Mouse (Mus musculus) G1E (cell line): ENCODE measurements at regions not wholly inside any gene's neighbourhood (a gene's known extent, or its start where the extent isn't known, plus 50 kb on each side); places are given as distances from the start of the nearest gene placed in this dataset.

Experiments used
- ATAC-seq: 2 replicates; pipeline ENCODE4 v1.8.0; 2016; ENCODE audit warnings: mild to moderate bottlenecking; ENCODE audit not compliant: insufficient number of reproducible peaks, poor library complexity, low FRiP score, severe bottlenecking; ENCODE audit errors: extremely low read depth
- DNase-seq: peaks from one replicate; pipeline ENCODE4 v3.0.0; 2012; ENCODE audit warnings: low spot score
- H3K27me3 ChIP-seq: 2 replicates; pipeline ENCODE4 v1.6.1; 2012; ENCODE audit warnings: mild to moderate bottlenecking, low read length, inconsistent platforms; ENCODE audit not compliant: insufficient read depth
- H3K36me3 ChIP-seq: replicated peaks from 2 replicates; pipeline ENCODE3; 2012; ENCODE audit warnings: mild to moderate bottlenecking, inconsistent platforms
- H3K4me1 ChIP-seq: 2 replicates; pipeline ENCODE4 v1.6.1; 2012; ENCODE audit warnings: low read depth, low read length, inconsistent platforms, mixed read lengths; ENCODE audit not compliant: insufficient read depth
- H3K4me3 ChIP-seq: 2 replicates; pipeline ENCODE4 v1.5.1; 2012; ENCODE audit warnings: low read depth, mild to moderate bottlenecking, inconsistent platforms, low read length, moderate library complexity, mixed read lengths
- H3K9me3 ChIP-seq: replicated peaks from 2 replicates; pipeline ENCODE4 v1.6.1; 2012; ENCODE audit warnings: inconsistent platforms
- CTCF ChIP-seq: IDR thresholded peaks from 2 replicates; pipeline ENCODE4 v1.5.1; 2012; ENCODE audit warnings: low read depth, low read length, inconsistent platforms, mixed read lengths
- GATA1 ChIP-seq: IDR thresholded peaks from 2 replicates; pipeline ENCODE4 v1.6.1; 2012; ENCODE audit warnings: borderline replicate concordance, low read length, inconsistent platforms, mixed read lengths
- GATA2 ChIP-seq: IDR thresholded peaks from 2 replicates; pipeline ENCODE4 v1.6.1; 2012; ENCODE audit warnings: low read depth, low read length, inconsistent platforms, borderline replicate concordance
- POLR2AphosphoS5 ChIP-seq: IDR thresholded peaks from 2 replicates; pipeline ENCODE4 v1.6.1; 2012; ENCODE audit warnings: low read depth, low read length, inconsistent platforms; ENCODE audit not compliant: insufficient replicate concordance
- TAL1 ChIP-seq: conservative IDR thresholded peaks from 2 replicates; pipeline ENCODE4 v1.6.1; 2012; ENCODE audit warnings: low read depth, low read length, inconsistent platforms, mixed read lengths

DNA sequence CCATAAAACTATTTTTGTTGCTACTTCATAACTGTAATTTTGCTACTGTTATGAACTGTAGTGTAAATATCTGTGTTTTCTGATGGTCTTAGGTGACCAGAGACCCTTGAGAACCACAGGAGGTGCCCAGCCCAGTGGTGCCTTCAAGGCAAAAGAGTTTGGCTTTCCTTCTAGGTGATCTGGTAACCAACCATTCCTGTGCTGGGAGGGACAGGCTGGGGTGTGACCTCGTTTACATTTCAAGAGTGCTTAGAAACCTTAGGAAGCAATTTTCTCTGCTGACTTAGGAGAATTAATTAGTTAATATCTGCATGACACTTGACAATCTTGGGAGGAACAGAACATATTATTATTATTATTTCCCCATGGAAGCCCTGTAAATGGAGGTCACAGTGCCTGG lies 111.1 kb upstream of the Hs3st2 start:
- Histone ChIP-seq H3K9me3 (no peaks in the 10 kb centered on the region), H3K4me1 (no peaks in the 10 kb centered on the region), H3K36me3 (no peaks in the 10 kb centered on the region), H3K27me3 (no peaks in the 10 kb centered on the region), H3K4me3 (no peak overlapping the region)
- DNase-seq (no peak), ATAC-seq (no peak)
- TF ChIP-seq POLR2AphosphoS5 (no peak), GATA1 (no peak), GATA2 (no peak), TAL1 (no peak), CTCF (no peak)

- no peaks in the 10 kb centered on the region for H3K9me3 ChIP-seq
- no peak for ATAC-seq
- DNase-seq = no peak
- TF ChIP-seq GATA2 (no peak), POLR2AphosphoS5 (no peak), TAL1 (no peak), CTCF (no peak), GATA1 (no peak)
- H3K4me3 ChIP-seq = no peak overlapping the region
- no peaks in the 10 kb centered on the region for H3K4me1 ChIP-seq
- no peaks in the 10 kb centered on the region for H3K36me3 ChIP-seq
- no peaks in the 10 kb centered on the region for H3K27me3 ChIP-seq
Measured at GRCm38 (mm10) chr7:121282154-121282553, 109.5 kb upstream of the Hs3st2 start.

GRCm38 (mm10) chr7:121289737-121290136 lies 101.9 kb upstream of the Hs3st2 start:
- no peak overlapping the region for H3K4me3 ChIP-seq
- H3K4me1 ChIP-seq = no peaks in the 10 kb centered on the region
- DNase-seq (no peak), ATAC-seq (no peak)
- TF ChIP-seq TAL1 = no peak
- no peak for TF ChIP-seq GATA2
- no peak for TF ChIP-seq CTCF
- TF ChIP-seq POLR2AphosphoS5 = no peak
- no peak for TF ChIP-seq GATA1
- H3K9me3 ChIP-seq = no peaks in the 10 kb centered on the region
- no peaks in the 10 kb centered on the region for H3K27me3 ChIP-seq
- no peaks in the 10 kb centered on the region for H3K36me3 ChIP-seq

GRCm38 (mm10) chr7:121296151-121296695 lies 95.4 kb upstream of the Hs3st2 start:
- no peak for ATAC-seq
- Histone ChIP-seq H3K4me3 (no peak overlapping the region), H3K4me1 (no peaks in the 10 kb centered on the region), H3K9me3 (no peaks in the 10 kb centered on the region), H3K27me3 (no peaks in the 10 kb centered on the region), H3K36me3 (no peaks in the 10 kb centered on the region)
- no peak for DNase-seq
- TF ChIP-seq TAL1 = no peak
- TF ChIP-seq GATA2 = no peak
- TF ChIP-seq CTCF = no peak
- TF ChIP-seq POLR2AphosphoS5 = no peak
- no peak for TF ChIP-seq GATA1

DNA sequence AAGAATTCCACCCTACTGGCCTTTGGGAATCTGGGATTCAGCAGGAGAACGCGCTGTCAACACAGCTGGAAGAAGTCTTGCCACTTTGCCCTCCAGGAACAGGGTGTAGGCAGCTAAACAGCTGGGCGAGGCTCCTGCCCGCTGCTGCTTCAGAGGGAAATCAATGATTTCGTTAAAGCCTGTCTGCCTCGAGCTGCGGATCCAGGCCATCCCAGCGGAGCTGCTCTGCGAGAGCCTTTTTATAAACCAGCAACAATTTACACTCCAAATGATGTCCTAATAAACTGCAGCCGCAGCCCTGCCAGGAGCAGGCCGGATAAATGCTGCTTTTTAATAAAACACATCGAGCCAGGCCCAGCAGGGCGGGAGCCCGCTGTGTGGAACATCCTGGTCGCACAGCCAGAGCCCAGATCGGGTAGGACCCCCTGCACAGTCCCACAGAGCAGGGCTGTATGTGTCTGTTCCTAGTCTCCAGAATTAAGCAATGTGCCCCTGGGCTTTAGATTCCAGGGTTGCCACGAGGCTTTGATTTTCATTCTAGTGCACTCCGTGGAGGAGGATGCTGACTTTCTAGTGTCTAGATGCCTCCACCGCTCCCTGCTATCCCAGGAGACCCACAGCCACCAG lies 78.6 kb upstream of the Hs3st2 start:
- no peak for ATAC-seq
- H3K4me3 ChIP-seq = no peak overlapping the region
- no peaks in the 10 kb centered on the region for H3K4me1 ChIP-seq
- H3K27me3 ChIP-seq = no peaks in the 10 kb centered on the region
- no peak for DNase-seq
- no peaks in the 10 kb centered on the region for H3K9me3 ChIP-seq
- TF ChIP-seq GATA1 = no peak
- TF ChIP-seq CTCF = no peak
- TF ChIP-seq TAL1 = no peak
- no peak for TF ChIP-seq GATA2
- no peak for TF ChIP-seq POLR2AphosphoS5
- H3K36me3 ChIP-seq = no peaks in the 10 kb centered on the region

GRCm38 (mm10) chr7:121314521-121314920 lies 77.1 kb upstream of the Hs3st2 start:
- Histone ChIP-seq H3K36me3 (no peaks in the 10 kb centered on the region), H3K4me1 (no peaks in the 10 kb centered on the region), H3K9me3 (no peaks in the 10 kb centered on the region), H3K4me3 (no peak overlapping the region), H3K27me3 (no peaks in the 10 kb centered on the region)
- no peak for DNase-seq
- TF ChIP-seq CTCF = no peak
- TF ChIP-seq POLR2AphosphoS5 = no peak
- no peak for TF ChIP-seq GATA1
- TF ChIP-seq TAL1 = no peak
- TF ChIP-seq GATA2 = no peak
- no peak for ATAC-seq

- Histone ChIP-seq H3K4me3 (no peak overlapping the region), H3K9me3 (no peaks in the 10 kb centered on the region), H3K27me3 (no peaks in the 10 kb centered on the region), H3K36me3 (no peaks in the 10 kb centered on the region), H3K4me1 (no peaks in the 10 kb centered on the region)
- ATAC-seq (no peak), DNase-seq (no peak)
- TF ChIP-seq POLR2AphosphoS5 (no peak), GATA2 (no peak), GATA1 (no peak), CTCF (no peak), TAL1 (no peak)
Measured at GRCm38 (mm10) chr7:121329274-121329673, 62.4 kb upstream of the Hs3st2 start.
